Mouse (Mus musculus): ENCODE measurements around the gene Gm7694.

The Gm7694 gene

GRCm38 (mm10) chr1:170306232-170306631, at the start of gene Gm7694:
Gm7694 (minus strand) TSS chr1:170306332.
- DNase-seq: no peak

- no peak for DNase-seq
Measured at GRCm38 (mm10) chr1:170353335-170353734, 47.2 kb upstream of the Gm7694 start.

GRCm38 (mm10) chr1:170351080-170351479, 44.9 kb upstream of the Gm7694 start:
- DNase-seq: no peak

GRCm38 (mm10) chr1:170346266-170346665, 40.1 kb upstream of the Gm7694 start:
- no peak for DNase-seq

- DNase-seq: no peak
Measured at GRCm38 (mm10) chr1:170343906-170344305, 37.8 kb upstream of the Gm7694 start.

- no peak for DNase-seq
Measured at GRCm38 (mm10) chr1:170343081-170343480, 36.9 kb upstream of the Gm7694 start.

GRCm38 (mm10) chr1:170339943-170340342, 33.8 kb upstream of the Gm7694 start:
- DNase-seq: no peak

GRCm38 (mm10) chr1:170332775-170333174, 26.6 kb upstream of the Gm7694 start:
- DNase-seq: no peak

GRCm38 (mm10) chr1:170331926-170332325, 25.8 kb upstream of the Gm7694 start:
- no peak for DNase-seq

- DNase-seq: no peak
Measured at GRCm38 (mm10) chr1:170325277-170325676, 19.1 kb upstream of the Gm7694 start.

GRCm38 (mm10) chr1:170324312-170324711, 18.2 kb upstream of the Gm7694 start:
- DNase-seq: no peak

GRCm38 (mm10) chr1:170323001-170323400, 16.9 kb upstream of the Gm7694 start:
- no peak for DNase-seq

GRCm38 (mm10) chr1:170322046-170322445, 15.9 kb upstream of the Gm7694 start:
- DNase-seq: no peak

- DNase-seq: no peak
Measured at GRCm38 (mm10) chr1:170311431-170311830, 5.3 kb upstream of the Gm7694 start.

GRCm38 (mm10) chr1:170308503-170308902, 2.4 kb upstream of the Gm7694 start, which contains the start of gene Spata46:
Spata46 (plus strand) TSS chr1:170308803.
- no peak for DNase-seq

GRCm38 (mm10) chr1:170305002-170305401, 1.1 kb downstream of the Gm7694 start:
- DNase-seq: no peak

GRCm38 (mm10) chr1:170303103-170303502, 3.0 kb downstream of the Gm7694 start:
- DNase-seq: no peak

GRCm38 (mm10) chr1:170302456-170302855, 3.7 kb downstream of the Gm7694 start:
- no peak for DNase-seq

- DNase-seq: no peak
Measured at GRCm38 (mm10) chr1:170301686-170302085, 4.4 kb downstream of the Gm7694 start.

GRCm38 (mm10) chr1:170299496-170299895, 6.6 kb downstream of the Gm7694 start:
- DNase-seq: no peak

GRCm38 (mm10) chr1:170294786-170295570, 11.2 kb downstream of the Gm7694 start:
- DNase-seq: no peak

- no peak for DNase-seq
Measured at GRCm38 (mm10) chr1:170293257-170293656, 12.9 kb downstream of the Gm7694 start.

GRCm38 (mm10) chr1:170292239-170292951, 13.7 kb downstream of the Gm7694 start:
- no peak for DNase-seq

All from liver (tissue).